Mouse (Mus musculus) spleen, adult 18-20 months (tissue): Measurements from ENCODE around the gene Tnfrsf14.

ENCODE experiments used
- DNase-seq, 2 experiments: peaks; one replicate each; pipeline ENCODE4 v3.0.0; 2022; ENCODE audit warnings: mixed read lengths in 2 of 2

The Tnfrsf14 gene

GRCm38 (mm10) chr4:154914252-154914651 lies 14.1 kb downstream of the Tnfrsf14 start:
- DNase-seq: no peak

- DNase-seq: no peak
Observed at GRCm38 (mm10) chr4:154913845-154914244, 14.5 kb downstream of the Tnfrsf14 start.

GRCm38 (mm10) chr4:154911644-154912043 lies 16.7 kb downstream of the Tnfrsf14 start:
- DNase-seq: no peak

GRCm38 (mm10) chr4:154910606-154911522 lies 17.5 kb downstream of the Tnfrsf14 start:
- DNase-seq: no peak

- no peak for DNase-seq
Observed at GRCm38 (mm10) chr4:154908490-154908889, 19.9 kb downstream of the Tnfrsf14 start.

GRCm38 (mm10) chr4:154907833-154908232 lies 20.5 kb downstream of the Tnfrsf14 start:
- DNase-seq: peak in 1 of 2 experiments; percentile 64

GRCm38 (mm10) chr4:154904185-154905071 lies 23.9 kb downstream of the Tnfrsf14 start:
- peak; percentile 71 to 75 for DNase-seq

- DNase-seq: no peak
Observed at GRCm38 (mm10) chr4:154902371-154902770, 26.0 kb downstream of the Tnfrsf14 start.

GRCm38 (mm10) chr4:154898506-154899446 lies 29.6 kb downstream of the Tnfrsf14 start, which contains the start of gene Fam213b:
Gene Fam213b (minus strand): TSS chr4:154899135.
- DNase-seq: peak; percentile 74 to 75

GRCm38 (mm10) chr4:154897676-154898465 lies 30.5 kb downstream of the Tnfrsf14 start:
- DNase-seq: no peak

- DNase-seq: no peak
Observed at GRCm38 (mm10) chr4:154895549-154895948, 32.8 kb downstream of the Tnfrsf14 start.

GRCm38 (mm10) chr4:154890887-154891286 lies 37.5 kb downstream of the Tnfrsf14 start:
- no peak for DNase-seq

- no peak for DNase-seq
Observed at GRCm38 (mm10) chr4:154887593-154888250, 40.6 kb downstream of the Tnfrsf14 start.

GRCm38 (mm10) chr4:154886876-154887592 lies 41.3 kb downstream of the Tnfrsf14 start:
- DNase-seq: no peak

GRCm38 (mm10) chr4:154885416-154885815 lies 42.9 kb downstream of the Tnfrsf14 start:
- no peak for DNase-seq

GRCm38 (mm10) chr4:154882014-154882659 lies 46.2 kb downstream of the Tnfrsf14 start:
- no peak for DNase-seq

GRCm38 (mm10) chr4:154880730-154881129 lies 47.6 kb downstream of the Tnfrsf14 start:
- DNase-seq: no peak

GRCm38 (mm10) chr4:154877864-154878548 lies 50.4 kb downstream of the Tnfrsf14 start:
- peak; percentile 83 to 94 for DNase-seq

- DNase-seq: no peak
Observed at GRCm38 (mm10) chr4:154873186-154873585, 55.2 kb downstream of the Tnfrsf14 start.
